Mouse (Mus musculus) megakaryocyte, adult 5-6 weeks (primary cell): ENCODE data around the gene Rapgef1. TPM values are rescaled to one million over a fixed set of nuclear protein-coding genes. Genes with fewer than 3 reads are reported as not detected.

ENCODE experiments used
- ATAC-seq: 2 replicates; pipeline ENCODE4 v1.8.0; 2016; ENCODE audit warnings: mild to moderate bottlenecking, inconsistent platforms; ENCODE audit not compliant: poor library complexity, severe bottlenecking
- total RNA-seq, 2 experiments: library from RNA; stranded (forward) in 1 of 2; stranded (reverse) in 1 of 2; fragments of 153-499, 151-499 nt in 1 of 2; fragments of 221-1000, 200-1000 nt in 1 of 2; gene quantifications; 2 replicates each; pipeline versions ENCODE4 v1.2.3 to v1.2.4; 2015 to 2017

The Rapgef1 gene
- total RNA-seq (2015) (20.1 and 20.2 TPM in 2 replicates), total RNA-seq (2017) (22.7 and 22.8 TPM in 2 replicates)

DNA sequence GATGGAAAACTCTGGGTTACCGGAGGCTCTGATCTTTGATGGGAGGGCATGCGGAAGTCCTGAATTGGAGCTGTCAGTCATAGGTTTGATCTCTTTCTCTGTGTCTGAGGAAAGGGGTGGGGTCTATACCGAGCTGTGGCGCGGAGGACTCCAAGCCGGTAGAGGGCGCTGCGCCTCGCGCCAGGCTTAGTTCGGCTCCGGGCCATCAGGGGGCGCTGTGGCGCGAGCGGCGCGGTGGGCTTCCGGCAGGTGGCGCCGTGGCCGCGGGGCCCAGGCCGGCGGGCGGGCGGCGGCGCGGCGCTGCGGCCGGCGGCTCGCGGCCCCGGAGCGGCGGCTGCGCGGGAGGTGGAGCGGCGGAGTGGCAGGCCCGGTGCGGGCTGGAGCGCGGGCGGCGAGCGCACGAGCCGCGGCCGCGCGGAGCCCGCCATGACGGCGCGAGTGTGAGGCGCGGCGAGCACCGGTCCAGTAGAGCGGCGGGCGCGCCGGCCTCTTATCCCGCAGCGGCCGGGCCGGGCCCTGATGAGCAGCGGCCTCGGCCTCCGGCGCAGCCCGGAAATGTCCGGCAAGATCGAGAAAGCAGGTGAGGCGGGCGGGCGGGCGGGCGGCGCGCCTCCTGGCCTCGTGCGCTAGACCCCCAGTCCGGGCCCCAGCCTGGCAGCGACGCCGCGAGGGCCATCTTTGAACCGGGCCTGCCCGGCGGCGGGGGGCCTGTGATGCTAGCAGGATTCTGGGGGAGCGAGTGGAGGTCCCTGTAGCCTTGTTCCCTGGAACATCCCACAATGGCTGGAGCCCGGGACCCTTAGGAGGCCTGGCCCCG lies at the start of gene Rapgef1:
Gene Rapgef1 (plus strand): TSS at position 237 of the 817 bp plus-strand sequence.
- peak; percentile 76 for ATAC-seq

DNA sequence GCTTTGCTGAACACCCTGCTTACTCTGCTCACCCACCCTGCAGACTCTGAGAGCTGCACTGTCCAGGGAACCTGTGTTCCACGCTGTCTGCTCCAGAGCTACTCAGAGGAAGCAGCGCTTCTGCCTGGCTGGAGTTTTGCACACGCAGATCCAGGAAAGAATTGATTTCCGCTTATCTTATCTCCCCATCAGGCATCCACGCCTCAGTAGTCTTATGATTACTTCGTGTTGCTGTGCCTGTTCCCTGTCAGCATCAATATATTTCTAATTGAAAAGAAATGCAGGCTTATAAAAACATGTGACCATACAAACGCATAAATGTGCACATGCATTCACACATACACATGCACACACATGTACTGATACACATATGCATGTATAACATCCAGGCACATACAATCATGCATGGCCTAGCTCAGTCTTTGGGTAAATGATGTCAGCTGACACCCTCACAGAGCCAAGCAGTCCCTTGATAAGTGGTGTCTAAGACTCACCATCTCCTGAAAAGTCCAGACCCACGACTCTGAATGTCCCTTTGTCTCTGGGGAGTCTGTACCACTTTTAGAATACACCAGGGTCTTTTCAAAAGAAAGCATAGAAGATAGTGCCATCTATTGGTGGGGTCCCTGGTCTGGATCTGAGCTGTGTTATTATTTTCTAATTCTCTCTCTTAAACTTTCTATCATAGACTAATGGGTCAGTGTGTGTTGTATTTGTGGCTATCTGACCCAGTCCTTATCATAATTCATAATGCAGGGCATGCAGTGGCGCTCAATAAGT lies 47.4 kb upstream of the Rapgef1 start:
- no peak for ATAC-seq

DNA sequence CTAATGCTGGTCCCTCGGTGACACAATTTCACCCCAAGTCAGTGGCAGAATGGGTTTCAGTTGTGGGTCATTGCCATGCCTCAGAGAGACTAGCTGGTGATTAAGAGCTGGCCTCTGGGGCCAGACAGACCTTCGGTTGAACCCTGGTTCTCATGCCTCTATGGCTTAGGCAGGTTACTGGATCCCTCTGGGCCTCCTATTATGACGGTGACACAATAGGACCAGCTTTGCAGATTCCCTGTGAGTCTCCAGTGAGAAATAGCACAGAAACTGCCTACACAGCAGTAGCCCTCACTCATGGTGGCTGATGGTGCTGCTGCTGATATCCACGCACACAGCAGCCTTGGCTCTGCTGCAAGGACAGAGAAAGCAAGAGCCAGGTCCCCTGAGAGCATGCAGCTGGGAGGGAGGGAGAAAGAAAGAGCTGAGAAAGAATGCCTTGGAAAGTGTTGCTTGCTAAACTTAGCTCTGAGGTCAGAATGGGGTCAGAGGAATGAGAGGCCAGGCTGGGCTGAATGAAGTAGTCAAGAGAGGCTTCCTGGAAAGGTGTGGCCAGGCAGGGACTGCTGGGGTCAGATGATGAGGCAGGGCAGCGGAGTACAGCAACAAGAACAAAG lies 46.6 kb upstream of the Rapgef1 start:
- no peak for ATAC-seq

DNA sequence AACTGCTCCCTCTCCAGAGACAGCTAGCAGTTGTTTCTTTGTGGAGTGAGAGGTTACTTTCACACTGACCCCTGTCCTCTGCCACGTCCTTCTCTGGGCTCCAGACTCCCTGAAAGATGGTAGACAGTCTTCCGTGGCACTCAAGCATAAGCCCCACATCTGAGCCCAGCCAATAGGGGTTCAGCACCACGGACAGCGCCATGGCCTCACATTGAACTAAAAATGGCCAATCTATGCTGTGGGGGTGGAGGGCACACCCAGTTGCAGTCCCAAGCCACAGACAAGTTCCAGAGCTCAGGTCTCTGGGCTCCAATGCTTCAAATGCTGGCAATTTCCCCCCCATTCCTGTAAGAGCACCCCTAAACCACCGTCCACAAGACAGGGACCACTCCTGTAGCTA lies 45.9 kb upstream of the Rapgef1 start:
- ATAC-seq, result no peak

DNA sequence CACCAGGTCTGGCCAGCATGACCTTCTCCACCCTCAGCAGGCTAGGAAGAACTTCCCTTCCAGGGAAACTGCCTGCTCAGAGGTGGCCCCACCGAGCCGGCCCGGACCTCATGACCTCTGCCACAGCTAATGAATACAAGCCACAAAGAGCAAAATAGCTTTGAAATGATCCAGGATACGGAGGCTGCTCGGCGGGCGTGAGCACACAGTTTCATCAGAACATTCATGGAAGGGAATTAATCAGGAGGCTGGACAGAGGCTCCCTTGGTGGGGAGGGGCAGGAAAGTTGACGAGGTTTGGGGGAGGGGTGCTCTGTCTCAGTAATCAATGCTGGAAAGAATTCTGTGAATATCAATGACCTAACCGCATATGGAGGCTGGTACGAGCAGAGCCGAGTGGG lies 45.3 kb upstream of the Rapgef1 start:
- no peak for ATAC-seq

DNA sequence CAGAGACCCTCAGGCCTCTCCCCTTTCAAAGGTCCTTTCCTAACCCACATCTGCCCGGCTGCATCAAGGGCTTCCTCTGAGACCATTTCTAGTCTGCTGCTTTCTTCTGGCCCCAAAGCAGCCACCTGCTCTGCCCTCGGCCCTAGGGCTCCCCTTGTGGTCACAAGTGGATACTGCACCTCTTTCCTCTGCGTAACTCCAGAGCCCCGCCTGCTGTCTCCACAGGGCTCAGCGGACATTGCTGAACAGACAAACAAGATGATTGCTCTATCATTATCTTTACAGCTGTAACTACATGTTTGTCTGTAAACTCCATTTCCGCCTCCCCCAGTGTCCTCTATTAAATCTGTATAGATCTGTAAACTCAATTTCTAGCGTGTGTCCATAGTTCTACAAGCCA lies 37.1 kb upstream of the Rapgef1 start:
- peak; percentile 91 for ATAC-seq

DNA sequence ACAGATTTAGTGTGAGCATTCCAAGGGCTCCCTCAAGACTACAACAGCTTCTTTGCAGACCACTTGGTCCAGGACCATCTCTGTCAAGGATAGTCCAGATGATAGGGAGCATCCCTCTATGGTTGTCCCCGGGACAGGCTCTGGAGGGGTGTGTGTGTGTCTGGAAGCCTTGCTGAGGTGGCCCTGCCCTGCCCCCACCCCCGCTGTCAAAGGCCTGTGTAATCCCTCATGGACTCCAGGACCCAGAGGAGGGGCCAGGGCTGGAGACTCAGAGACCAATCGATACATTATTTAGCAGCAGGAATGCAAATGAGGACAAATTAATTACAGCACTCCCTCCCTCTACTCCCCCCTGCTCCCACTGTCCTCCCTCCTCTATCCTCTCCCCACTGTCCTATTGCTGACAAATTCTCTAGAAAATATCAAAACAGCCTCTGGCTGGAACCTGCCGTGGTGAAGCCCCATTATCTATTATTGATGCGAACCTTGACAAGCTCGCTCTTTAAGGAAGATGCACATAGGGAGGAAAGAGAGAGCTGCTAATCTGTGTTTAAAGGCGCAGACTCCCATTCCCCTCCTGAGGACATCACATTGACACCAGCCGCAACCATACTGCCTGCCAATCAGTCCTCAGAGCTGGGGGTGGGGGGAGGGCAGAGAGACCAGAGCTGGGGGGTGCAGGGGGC lies 33.4 kb upstream of the Rapgef1 start:
- no peak for ATAC-seq

DNA sequence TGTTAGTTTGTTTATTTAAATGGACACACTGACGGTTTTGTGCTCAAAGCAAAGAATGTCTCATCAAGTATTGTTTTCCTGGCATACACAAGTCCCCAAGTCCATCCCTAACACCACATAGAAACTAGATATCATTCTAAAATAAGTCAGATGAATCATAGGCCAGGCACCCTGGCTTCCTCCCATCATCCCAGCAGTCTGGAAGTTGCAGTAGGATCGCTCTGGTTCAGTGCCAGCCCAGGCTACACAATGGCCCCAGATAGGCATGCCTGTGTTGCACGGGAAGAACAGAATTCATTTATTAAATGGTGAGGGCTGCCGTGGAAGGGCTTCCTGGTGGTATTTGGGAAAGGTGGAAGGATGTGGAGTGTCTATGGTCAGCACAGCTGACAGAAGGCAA lies 31.5 kb upstream of the Rapgef1 start:
- no peak for ATAC-seq

DNA sequence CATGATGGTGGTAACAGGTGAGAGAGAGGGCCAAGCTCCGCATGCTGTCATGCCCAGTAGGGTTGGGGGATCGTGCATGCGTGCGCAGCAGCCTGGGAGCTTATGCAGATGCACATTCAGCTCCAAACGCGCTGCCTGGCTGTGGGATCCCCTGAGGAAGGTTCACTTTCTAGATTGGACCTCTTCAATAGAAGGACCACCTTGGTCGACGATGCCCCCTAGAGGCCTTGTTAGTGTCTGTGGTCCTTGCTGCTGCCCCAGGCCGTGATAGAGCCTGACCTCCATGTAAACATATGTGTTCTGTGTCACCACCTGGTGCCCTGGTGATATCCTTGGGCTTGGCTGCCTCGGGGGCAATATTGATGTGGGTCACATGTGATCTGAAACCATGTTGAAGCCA lies 30.3 kb upstream of the Rapgef1 start:
- no peak for ATAC-seq

DNA sequence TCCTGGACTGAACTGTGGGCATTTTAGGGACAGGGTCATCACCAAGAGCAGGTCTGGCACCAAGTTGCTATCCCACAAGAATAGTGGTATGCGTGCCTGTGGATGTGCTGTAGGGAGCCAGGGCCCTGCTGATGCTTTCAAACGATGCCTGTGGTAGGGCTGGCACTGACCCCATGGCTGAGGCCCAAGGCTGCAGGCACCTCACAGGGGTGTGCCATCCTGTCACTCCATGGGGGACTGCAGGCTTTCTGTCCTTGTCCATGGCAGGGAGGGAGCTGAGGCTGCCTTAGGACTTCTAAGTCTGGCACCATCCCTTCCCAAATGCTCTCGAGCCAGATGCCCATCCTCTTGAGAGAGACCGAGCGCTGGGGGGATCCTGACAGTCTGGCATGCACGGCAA lies 27.9 kb upstream of the Rapgef1 start:
- ATAC-seq, result no peak

DNA sequence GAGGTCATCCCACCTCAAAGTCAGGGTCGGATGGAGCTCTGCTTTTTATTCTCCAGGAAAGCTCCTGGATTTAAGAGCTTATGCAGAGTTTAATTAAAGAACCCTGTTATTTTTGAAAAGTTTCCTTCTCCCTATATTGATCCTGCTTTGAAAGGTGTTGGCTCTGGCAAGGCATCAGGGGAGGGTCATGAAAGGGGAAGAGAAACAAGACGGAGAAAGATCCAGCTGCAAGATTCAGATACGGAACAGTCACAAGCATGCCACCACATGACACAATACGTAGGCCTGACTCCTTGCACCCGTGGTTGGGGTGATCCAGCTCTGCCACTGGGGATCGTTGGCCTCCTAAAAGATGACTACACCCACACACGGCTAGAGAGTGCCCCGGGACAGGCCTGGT lies 27.0 kb upstream of the Rapgef1 start:
- ATAC-seq, result peak; percentile 40; the same call in 1 of the 2 replicates

DNA sequence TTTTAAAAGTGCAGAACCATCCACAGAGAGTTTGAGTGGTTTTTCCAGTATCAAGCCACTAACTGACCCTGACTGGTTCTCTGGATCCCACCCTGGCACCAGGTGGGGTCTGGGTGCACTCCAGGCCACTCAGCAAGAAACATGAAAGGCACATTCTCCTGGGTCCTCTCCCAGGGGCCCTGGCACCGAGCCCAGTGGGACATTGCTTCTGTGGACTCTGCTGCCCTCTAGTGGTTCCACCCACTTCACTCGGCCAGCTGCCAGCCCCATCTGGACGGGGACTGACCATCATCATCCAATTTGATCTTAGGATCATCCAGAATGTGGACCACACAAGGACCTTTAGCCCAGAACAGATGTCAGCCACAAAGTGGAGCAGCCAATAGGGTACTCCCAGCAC lies 15.6 kb upstream of the Rapgef1 start:
- peak; percentile 45; the same call in 1 of the 2 replicates for ATAC-seq

DNA sequence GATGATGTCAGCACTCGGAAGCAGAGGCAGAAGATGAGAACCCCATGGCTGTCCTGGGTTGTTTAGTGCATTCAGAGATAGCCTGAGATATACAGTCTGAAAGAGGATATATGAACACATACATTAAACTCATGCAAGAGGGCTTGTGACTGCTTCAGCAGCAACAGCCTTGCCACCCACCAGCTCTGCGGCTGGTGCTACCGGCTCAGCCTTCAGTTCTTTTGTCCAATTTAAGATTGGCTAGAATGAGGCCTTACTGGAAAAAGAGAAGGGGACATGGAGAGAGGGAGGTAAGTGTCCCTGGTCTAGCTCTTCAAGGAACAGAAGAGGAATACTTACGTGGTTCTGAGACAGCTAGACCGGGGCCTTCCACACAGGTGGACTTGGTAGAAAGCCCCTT lies 13.9 kb upstream of the Rapgef1 start:
- ATAC-seq, result no peak

DNA sequence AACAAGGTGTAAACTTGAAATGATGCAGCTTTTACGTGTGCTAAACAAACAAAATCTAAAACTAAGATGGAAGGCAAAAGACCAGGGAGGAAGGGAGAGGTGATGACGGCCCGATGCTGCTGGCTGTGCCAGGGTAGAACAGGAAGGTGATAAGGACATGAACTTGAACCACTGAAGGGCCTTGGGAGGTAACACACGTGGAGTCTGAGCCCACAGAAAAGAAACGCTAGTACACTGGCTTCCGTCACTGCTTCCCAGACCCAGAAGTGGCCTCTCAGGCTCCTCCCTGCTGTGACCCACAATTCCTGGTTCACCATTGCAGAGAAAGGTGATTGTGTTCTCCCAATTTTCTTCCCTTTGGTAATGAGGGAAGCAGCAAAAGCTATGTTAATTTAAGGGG lies 13.1 kb upstream of the Rapgef1 start:
- no peak for ATAC-seq

DNA sequence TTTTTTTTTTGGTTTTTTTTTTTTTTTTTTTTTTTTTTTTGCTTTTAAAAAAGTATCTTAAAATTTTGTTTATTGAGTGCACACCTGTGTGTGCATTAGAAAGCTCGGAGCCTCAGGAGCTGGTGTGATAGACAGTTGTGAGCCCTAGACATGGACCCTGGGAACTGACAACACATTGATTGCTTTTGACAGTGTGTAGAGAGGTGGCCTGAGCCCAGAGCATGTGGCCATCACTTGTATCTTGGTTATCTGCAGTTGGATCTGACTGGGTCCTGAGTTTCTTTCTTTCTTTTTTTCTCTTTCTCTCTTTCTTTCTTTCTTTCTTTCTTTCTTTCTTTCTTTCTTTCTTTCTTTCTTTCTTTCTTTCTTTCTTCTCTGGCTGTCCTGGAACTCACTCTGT lies 2.2 kb upstream of the Rapgef1 start:
- no peak for ATAC-seq

DNA sequence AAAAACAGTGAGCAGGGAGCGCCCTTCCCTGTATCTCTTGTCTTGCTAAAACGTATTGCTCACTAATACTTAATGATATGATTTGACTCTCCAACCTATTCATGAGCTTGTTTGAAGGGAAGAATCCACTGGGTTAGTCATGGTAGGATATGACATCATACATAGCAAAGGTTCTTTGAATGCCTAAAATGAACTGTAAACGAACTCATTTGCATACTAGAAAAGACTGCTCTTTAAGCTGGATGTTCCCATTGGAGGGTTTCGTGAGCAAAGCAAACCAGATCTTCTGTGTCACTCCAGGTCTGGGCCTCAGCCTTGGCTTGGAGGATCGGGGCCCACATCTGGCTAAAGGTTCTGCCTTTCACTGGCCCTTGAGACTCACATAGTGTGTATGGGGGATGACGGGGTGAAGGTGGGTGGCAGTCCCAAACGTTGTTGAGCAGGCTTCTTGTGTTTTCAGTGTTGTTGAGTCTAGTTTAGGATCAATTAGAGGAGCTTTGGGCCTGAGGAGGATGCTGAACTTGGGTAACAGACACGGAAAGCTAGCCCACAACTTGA lies 515 bp upstream of the Rapgef1 start:
- ATAC-seq, result no peak

DNA sequence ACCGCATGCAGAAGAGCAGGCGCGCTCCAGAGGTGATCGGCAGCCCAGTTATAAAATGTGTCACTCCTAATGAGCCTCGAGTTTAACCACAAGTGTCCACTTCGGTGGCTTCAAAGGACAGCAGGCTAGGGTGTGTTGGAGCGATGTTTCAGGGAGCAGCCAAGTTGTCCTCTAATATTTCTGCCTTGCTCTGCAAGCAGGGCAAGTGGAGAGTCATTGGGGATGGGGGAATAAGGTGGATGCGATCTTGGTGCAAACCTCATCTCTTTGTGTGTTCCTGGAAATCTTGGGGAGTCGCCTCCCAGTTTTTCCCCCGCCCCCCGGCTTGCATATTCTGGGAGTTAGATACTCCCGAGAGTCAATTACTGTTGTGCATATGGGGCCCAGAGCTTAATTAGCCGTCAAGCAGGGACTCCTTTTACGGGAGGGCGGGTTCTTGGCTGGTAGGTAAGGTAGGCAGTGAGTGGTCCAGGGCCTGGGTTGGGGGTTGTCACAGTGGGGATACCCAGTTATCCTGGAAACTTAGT lies 844 bp downstream of the Rapgef1 start:
- ATAC-seq, result no peak

DNA sequence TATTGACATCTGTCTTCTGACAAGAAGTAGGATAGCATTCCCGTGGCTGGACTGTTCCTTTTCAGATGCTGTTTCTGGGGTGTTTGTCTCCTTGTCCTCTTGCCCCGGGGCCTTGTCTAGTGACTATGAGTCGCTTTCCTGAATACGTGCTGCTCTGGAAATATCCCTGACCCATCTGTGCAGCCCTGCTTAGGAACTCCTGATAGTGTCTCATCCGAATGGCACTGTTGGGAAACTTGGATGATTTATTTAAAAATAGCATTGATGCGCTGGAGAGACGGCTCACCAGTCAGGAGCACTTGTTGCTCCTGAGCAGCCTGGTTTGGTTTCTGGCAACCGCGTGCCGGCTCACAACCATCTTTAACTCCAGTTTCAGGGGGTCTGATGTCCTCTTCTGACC lies 1.6 kb downstream of the Rapgef1 start:
- ATAC-seq, result no peak

DNA sequence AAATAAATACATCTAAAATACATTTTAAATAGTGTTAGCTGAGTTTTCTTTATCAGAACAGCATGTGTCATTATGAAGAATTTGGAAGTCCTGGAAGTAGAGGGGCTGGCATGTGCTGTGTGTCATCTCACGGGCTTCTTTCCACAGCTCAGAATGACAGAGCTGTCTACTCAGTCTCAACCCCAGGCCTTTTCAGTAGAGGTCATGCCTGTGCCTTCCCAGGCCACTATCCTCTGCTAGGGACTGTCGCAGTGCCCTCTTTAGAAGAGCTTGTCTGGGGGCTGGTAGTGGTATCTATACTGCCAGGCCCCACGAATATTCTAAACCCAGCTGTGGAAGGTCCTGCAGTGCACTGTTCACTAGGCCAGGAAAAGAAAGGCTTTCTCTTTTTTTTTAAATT lies 2.1 kb downstream of the Rapgef1 start:
- no peak for ATAC-seq

DNA sequence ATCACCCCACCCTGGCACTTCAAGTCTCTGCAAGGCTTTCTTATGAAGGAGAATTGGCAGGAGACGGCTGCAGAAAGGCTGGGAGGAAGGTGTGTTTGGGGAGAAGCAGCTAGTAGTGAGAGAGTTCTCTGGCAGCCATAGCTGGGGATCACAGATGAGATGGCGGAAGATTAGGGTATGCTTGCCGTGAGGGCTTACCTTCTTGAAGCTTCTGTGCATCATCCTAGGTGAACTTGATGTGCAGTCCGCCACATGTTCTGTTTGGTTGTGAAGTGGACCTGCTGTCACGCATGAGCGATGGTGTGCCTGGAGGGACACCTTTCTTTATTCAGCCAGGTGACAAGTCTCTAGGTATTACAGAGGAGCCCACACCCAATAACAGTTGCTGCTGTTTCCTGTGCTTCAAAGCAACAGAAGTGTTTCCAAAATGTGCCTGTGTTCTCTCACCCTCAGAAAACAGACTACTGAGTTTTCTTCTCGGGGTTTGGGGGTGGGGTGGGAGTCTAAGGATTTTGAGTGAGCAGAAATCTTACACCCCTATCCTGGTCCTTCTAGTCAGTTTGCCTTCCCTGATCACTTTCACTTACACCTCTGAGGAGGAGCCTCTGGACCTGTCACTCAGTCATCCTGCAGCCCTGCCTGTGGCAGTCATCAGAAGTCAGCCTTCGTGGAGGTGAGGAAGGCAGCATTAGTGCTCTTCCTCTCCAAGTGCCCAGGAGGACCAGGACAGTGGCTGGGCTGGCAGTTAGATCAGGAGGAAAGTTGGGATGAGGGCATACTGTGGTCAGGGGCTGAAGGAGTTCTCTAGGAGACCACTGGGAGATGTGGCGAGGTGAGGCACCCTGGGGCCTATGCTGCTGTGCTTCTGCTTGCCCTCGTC lies 2.8 kb downstream of the Rapgef1 start:
- ATAC-seq, result no peak
